Mouse (Mus musculus) embryonic stem cell, embryonic (primary cell): Measurements from ENCODE around the gene Cbfa2t3.

Experiments
- CTCF ChIA-PET, 4 experiments: fragments of 300-600 bp in 2 of 4; fragments of 350-600 bp in 2 of 4; sonication (Branson Sonifier 250); formaldehyde crosslinking; loops; one replicate each; lab custom pipeline; 2022; ENCODE audit warnings: inconsistent platforms in 2 of 4; lab: Charles Lee
- POLR2A ChIA-PET, 4 experiments: fragments of 300-600 bp in 2 of 4; fragments of 350-600 bp in 2 of 4; sonication (Branson Sonifier 250); formaldehyde crosslinking; loops; one replicate each; lab custom pipeline; 2022; ENCODE audit warnings: antibody characterized with exemption in 4 of 4, inconsistent platforms in 1 of 4; lab: Charles Lee

The Cbfa2t3 gene

DNA sequence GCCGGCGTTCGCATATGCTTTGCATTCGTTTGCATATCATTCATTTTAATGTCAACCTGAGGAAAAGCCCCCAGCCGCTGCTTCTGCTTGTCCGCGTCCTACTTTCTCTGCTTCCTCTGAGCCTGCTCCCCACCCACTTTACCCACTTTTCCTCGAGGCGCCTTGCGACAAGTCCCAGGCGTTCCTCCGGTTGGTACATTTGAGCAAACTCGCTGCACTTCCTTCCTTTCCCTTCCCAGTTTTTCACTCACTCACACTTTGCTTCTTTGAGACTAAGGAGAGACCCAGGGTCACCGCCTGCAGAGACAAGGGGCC is 20.1 kb downstream of the Cbfa2t3 start:
- ChIA-PET CTCF (interaction anchor here (0.6 to 2.0 kb wide), 10 partner anchors 8 to 380 kb away, joined by 3 to 7 read pairs (median 4); partner anchors contain the start of genes Cdt1 (in 1 of the 4) and Mvd (in 1 of the 4)), POLR2A (interaction anchor here in 1 of 4 experiments (1.5 to 2.5 kb wide), 2 partner anchors 20 to 68 kb away, joined by 4 to 8 read pairs; partner anchors contain the start of genes Cbfa2t3, Galns and Trappc2l)

DNA sequence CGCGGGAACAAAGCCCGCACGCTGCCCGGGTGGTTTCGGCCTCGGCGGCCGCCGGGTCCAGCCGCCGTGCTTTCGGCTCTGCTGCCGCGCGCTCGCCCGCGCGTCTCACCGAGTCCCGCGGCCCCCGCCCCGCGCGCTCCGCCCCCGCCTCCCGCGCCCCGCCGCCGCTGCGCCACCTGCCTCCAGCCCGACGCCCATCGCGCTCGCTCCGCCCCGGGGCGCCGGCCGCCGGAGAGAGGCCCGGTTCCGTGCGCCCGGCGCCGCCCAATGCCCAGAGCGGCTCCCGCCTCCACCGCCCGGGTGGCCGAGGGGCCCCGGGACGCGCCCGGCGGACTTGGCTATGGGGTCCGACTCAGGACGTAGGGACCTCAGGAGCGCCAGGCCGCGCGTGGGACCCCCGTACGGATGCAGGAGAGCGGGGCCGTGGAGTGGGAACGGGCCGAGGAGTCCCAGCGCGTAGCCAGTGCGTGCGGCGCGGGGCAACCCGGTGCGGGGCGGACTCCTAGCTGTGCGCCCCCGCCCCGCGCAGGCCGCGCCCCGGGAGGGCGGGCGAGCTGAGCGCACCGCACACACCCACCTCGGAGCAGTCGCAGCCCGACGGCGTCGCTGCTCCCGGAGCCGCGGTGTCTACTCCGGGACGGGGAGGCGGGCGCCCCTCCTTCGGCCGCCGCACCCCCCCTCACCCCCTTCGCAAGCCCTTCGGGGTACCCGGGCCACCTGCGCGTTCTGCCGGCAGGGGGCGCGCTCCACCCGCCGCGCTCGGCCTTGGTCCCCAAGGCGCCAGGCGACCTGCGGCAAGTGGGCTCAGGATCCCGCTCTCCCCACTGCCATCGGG is 20.6 kb downstream of the Cbfa2t3 start:
- ChIA-PET POLR2A (interaction anchor here in 2 of 4 experiments (1.5 kb wide), 2 partner anchors 67 kb away, joined by 4 to 7 read pairs; partner anchors contain the start of genes Galns (in 2 of the 2) and Trappc2l (in 2 of the 2)), CTCF (interaction anchor here (0.6 to 1.5 kb wide), 17 partner anchors 9 to 381 kb away, joined by 3 to 6 read pairs (median 3); partner anchors contain the start of genes Cbfa2t3 (in 1 of the 4), Cdt1 (in 1 of the 4) and Mvd (in 1 of the 4))

DNA sequence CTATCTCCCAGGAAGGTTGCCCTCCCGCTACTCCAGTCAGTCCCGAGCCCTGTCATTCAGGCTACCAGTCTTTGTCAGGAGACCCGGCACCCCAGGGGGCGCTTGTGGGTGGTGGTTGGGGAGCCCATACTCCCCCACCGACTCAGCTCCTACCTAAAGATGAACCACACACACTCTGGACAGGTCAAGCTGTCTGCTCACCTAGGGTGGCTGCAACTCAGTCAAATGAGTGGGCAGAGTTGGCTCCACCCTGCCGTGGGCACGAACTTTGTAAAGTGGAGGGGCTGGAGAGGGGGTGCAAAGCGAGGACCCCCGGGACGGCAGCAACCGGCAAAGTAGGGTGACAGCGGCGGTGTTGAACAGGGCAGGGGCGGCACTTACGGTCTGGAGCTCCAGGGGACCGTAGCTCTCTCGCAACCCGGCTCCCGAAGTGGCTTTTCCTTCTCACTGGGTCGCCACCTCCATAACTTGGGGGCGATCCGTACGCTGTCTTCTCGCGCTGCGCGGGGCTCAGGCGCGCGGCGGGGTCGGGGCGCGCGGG is 21.4 kb downstream of the Cbfa2t3 start:
- CTCF ChIA-PET = interaction anchor here (0.6 to 1.5 kb wide), 11 partner anchors 17 to 365 kb away, joined by 3 to 6 read pairs (median 4); partner anchors contain the start of gene Cbfa2t3 (in 1 of the 4)
- POLR2A ChIA-PET = interaction anchor here in 3 of 4 experiments (0.6 to 1.5 kb wide), 6 partner anchors 20 to 445 kb away, joined by 3 to 7 read pairs (median 4); partner anchors contain the start of genes Galns (in 2 of the 3), Trappc2l (in 2 of the 3) and Cdt1 (in 1 of the 3)

DNA sequence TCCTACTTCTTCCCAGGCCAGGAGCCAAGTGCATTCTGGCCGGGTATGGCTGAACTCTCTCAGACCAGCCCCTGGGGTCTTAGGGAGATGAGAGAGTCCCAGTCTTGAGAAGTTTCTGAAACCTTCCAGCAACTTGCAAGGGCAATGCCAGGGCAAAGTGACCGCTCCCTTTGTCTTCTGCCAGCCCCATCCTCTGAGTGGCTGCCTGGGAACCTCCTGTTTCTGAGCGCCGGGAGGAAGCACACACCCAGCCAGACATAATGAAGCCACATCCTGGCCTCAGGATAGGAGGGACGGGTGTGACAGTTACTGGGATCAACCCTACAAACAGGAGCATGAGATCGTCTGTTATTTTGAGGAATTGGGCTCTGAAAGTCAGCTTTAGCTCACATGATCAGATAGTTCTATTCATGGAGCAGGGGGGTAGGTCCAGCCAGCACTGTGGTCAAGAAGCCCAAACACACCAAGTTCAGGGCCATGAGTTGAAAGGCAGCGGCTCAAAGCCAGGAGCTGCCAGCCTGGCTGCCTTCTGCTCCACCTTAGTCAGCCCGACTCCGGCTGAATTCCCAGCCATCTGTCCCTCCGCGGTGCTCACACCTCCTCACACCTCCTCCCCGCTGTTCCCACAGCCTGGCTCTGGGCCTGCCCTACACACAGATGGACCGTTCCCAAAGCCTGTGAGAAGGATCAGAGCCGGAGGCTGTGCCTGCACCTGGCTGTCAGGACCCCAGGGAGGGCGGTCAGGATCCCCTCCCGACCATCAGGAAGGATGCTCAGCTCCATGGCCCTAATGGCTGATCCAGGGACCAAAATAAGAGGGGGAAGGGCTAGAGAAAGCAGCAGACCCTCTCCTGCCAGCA is 22.1 kb downstream of the Cbfa2t3 start:
- ChIA-PET CTCF (interaction anchor here in 3 of 4 experiments (0.6 to 1.5 kb wide), 6 partner anchors 17 to 1195 kb away, joined by 3 to 4 read pairs (median 3); partner anchors contain the start of gene Cbfa2t3 (in 1 of the 3)), POLR2A (interaction anchor here in 3 of 4 experiments (0.6 to 1.7 kb wide), 7 partner anchors 19 to 458 kb away, joined by 3 to 7 read pairs (median 4); partner anchors contain the start of genes Cdt1 (in 1 of the 3), Galns (in 1 of the 3) and Trappc2l (in 1 of the 3))

DNA sequence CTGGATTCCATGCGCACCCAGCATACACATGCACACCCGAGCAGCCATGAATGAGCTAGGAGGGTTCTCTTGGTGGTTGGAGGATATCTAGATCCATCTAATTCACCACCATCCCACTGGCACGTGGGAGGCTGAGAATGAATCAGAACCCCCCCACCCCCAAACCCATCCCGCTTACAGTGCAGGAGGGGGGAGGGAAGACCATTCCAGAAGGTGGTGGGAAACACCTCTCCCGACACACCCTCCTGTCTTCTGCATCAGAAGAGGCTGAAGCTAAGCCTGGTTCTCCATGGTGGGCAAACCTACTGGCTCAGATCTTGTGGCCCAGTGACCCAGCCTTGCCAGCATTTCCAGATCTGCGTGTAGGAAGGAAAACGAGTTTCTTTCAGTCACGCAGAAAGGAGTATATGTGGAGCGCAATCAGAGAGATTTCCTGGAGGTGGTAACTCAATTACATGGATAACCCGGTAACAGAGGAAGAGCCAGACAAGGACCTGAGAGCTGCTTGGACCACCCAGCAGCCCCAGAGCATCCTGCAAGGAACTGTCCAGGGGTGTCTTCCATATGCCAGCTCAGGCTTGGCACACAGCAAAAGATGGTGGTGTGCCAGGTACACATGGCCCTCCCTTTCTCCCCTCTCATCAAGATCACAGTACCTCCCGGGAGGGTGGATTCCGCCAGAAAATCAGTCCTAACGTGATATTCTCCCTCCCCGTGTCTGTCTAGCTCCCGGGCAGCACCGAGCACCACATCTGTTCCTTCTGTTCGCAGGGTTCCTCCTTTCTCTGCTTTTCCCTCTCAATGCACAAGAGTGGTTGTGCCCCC is 23.1 kb downstream of the Cbfa2t3 start:
- POLR2A ChIA-PET = interaction anchor here in 1 of 4 experiments (0.6 to 1.7 kb wide), 3 partner anchors 128 to 645 kb away, joined by 3 to 7 read pairs (median 4); no protein-coding TSS in a partner anchor
- CTCF ChIA-PET = interaction anchor here in 3 of 4 experiments (0.6 to 2.5 kb wide), 5 partner anchors 16 to 1196 kb away, joined by 3 to 12 read pairs (median 3); no protein-coding TSS in a partner anchor

DNA sequence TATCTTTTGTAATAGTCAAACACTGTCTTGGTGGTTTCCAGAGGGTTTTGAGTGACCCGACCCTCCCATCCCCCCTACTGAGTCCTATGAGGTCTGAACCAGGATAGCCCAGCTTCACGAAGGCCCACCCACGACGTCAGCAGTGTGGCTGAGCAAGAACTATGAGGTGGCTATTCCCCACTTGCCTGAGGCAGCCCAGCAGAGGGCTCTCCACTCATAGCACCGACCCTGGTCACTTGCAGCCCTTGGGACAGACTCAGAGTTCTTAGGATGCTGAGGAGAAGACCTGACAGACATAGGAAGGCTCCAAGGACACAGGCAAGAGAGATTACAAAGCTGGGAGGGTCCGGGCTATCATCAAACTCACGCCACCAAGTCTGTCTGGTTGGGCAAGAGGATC is 23.9 kb downstream of the Cbfa2t3 start:
- POLR2A ChIA-PET = interaction anchor here in 1 of 4 experiments (1.7 kb wide), 1 partner anchor 127 kb away, joined by 4 read pairs; no protein-coding TSS in a partner anchor

DNA sequence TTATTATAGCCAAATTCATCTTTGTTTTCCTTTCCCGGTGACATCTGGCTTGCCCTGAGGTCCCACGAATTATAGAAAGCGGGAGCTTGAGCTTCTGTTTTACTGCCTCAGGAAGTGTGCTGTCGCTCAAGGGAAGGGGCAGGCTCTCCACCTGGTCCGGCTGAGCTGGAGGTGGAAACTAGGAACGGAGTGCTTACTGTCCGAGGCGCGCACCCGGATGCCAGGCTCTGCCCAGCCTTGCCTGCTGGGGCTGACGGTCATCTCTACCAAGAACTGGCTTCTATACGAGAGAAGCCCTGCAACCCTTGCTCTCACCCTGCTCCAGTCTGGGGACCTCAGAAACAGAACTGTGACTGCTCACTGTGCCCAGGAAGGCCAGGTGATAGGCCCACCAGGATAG is 24.9 kb downstream of the Cbfa2t3 start:
- ChIA-PET POLR2A (interaction anchor here in 1 of 4 experiments (1.1 kb wide), 1 partner anchor 33 kb away, joined by 5 read pairs; no protein-coding TSS in a partner anchor), CTCF (interaction anchor here in 1 of 4 experiments (0.6 to 2.5 kb wide), 2 partner anchors 14 to 44 kb away, joined by 3 to 6 read pairs; no protein-coding TSS in a partner anchor)

More for the DNA sequence above, 23.9 kb downstream of the Cbfa2t3 start:
- CTCF ChIA-PET = interaction anchor here in 3 of 4 experiments (0.6 to 2.5 kb wide), 4 partner anchors 15 to 177 kb away, joined by 3 to 12 read pairs (median 4); no protein-coding TSS in a partner anchor

DNA sequence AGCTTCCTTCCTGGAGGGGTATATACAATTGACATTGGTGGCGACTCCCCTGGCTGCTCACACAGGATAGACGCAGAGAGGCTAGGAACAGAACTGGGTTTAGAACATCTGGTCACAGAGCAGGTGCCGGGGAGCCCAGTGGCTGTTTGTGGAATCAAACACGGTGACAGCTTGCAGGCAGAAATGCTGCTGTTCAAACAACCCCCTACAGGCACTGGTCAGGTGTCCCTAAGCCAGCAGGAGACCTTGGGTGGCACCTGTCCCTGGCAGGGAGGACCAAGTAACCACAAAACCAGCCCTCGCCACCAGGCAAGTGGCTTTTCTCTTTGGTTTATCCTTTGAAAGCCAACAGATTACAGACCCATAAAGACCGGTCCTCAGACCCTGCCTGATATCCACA is 27.0 kb downstream of the Cbfa2t3 start:
- CTCF ChIA-PET = interaction anchor here in 3 of 4 experiments (0.6 to 2.0 kb wide), 4 partner anchors 12 to 385 kb away, joined by 3 to 6 read pairs (median 4); no protein-coding TSS in a partner anchor
- POLR2A ChIA-PET = interaction anchor here in 2 of 4 experiments (0.7 to 1.3 kb wide), 2 partner anchors 60 to 67 kb away, joined by 3 read pairs; partner anchors contain the start of genes Galns (in 1 of the 2) and Trappc2l (in 1 of the 2)

DNA sequence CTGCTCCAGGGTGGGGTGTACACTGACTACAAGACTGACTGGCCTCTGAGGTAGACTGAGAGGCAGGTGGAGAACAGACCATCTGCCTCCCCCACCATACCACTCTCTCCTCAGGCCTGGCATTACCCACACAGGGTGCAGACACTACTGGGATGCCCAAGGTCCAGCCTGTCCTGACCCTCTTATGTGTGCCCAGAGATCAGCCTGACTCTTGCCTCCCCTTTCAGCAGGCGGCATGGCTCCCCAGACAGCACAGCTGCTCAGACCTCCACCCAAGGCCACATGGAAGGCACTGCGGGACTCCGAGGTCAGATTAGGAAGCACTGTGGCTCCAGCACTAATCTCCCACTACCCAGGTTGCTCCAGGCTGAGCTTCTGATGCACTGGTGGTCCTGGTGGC is 28.2 kb downstream of the Cbfa2t3 start:
- POLR2A ChIA-PET = interaction anchor here in 1 of 4 experiments (1.3 kb wide), 1 partner anchor 59 kb away, joined by 3 read pairs; the partner anchor contains the start of genes Galns and Trappc2l

DNA sequence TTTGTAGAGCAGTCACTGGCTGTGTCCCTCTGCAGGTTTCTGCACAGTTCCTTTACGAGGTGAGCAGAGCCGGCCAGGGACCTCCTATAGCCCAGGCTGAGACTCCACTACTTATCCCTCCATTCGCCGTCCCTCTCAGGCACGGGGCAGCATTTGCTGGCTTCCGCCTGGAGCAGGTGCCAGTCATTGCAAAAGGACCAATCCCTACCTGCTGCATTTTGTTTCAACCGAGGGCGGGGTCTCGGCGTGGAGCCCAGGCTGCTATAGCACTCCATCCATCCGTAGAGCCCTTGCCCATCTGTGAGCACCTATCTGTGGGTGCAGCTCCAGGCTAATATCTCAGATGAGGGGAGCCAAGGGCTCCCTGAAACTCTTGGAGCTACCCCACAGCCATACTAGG is 28.9 kb downstream of the Cbfa2t3 start:
- ChIA-PET POLR2A (no interaction called here), CTCF (interaction anchor here in 2 of 4 experiments (1.2 to 1.3 kb wide), 3 partner anchors 9 to 52 kb away, joined by 3 read pairs; no protein-coding TSS in a partner anchor)

More for the DNA sequence above, 28.2 kb downstream of the Cbfa2t3 start:
- CTCF ChIA-PET = interaction anchor here in 3 of 4 experiments (0.6 to 2.0 kb wide), 6 partner anchors 9 to 165 kb away, joined by 3 to 6 read pairs (median 3); no protein-coding TSS in a partner anchor

DNA sequence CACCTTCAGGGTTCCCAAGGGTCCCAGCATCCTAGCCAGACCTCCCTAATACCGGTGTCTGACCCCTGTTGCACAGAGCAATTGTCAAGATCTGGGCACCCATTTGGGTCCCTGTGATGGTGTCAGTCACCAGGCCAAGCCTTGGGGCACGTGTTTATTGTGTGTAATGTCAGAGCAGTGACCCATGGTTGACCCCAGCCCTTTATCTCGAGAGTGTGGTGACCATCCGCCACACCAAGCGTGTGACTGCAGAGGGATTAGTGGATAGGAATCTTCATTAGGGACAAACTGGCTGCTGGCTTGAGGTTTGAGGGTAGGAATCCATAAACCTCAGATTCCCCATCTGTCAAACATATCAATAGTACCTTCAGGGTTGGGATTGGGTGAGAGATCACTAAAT is 29.5 kb downstream of the Cbfa2t3 start:
- CTCF ChIA-PET = no interaction called here
- POLR2A ChIA-PET = no interaction called here

DNA sequence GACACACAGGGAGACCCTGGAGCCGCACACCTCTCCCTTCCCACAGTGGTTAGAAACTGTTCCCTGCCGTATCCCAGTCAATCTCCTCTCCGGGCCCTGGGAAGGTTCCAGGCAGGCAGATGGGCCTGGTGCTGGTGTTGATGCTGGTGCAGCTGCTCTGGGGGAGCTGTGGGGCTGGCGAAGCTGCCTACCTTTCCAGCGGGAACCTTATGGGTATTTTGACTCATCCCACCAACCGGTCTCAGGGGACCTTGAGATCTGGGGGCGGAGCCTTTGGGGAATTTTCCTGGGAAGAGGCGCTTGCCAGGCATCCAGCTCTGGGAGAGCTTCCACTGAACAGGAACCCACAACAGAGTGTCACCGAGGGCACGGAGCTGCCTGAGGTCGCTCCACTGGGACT is 31.1 kb downstream of the Cbfa2t3 start:
- POLR2A ChIA-PET = interaction anchor here in 2 of 4 experiments (0.6 to 1.4 kb wide), 3 partner anchors 12 to 318 kb away, joined by 3 to 4 read pairs (median 3); no protein-coding TSS in a partner anchor
- CTCF ChIA-PET = interaction anchor here in 2 of 4 experiments (0.7 to 1.7 kb wide), 4 partner anchors 8 to 208 kb away, joined by 3 to 7 read pairs (median 6); no protein-coding TSS in a partner anchor

DNA sequence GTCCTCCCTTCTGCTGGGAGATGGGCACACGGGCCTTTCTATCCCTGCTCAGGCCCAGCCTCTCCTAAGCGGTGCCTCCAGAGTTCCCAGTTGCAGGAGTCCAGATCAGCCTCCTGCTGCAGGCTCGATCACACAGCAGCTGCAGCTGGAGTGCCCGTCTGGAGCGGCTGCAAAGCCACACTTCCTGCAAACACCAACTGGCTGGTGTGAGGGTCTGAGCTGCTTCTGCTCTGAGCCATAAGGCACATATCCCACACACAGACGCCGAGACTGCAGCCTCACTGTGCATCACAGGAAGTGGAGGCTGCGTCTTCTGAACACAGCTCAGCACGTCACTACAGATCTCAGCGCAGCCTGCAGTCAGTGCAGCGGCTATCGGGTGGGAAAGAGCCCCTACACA is 32.1 kb downstream of the Cbfa2t3 start:
- CTCF ChIA-PET = interaction anchor here in 1 of 4 experiments (1.5 kb wide), 1 partner anchor 25 kb away, joined by 5 read pairs; no protein-coding TSS in a partner anchor
- POLR2A ChIA-PET = interaction anchor here in 1 of 4 experiments (1.3 to 1.4 kb wide), 2 partner anchors 13 to 92 kb away, joined by 3 read pairs; no protein-coding TSS in a partner anchor

DNA sequence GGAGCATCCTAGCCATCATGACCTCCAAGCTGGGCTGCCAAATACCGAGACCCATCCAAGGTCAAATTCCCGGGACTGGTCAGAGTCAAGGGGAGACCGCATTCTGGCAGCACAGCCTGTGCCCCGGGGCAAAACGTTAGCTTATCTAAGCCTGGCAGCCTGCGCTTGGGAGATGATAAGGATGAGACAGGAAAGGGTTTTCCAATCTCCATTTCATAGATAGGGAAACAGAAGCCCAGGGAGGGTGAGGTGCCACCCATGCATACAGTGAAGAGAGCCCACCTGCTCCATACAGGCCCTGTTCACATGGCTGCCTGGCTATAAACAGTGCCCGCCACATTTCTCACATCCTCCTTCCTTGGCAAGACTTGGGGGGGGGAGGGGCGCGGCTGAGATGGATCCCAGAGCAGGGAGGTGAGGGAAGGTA is 32.6 kb downstream of the Cbfa2t3 start:
- POLR2A ChIA-PET = interaction anchor here in 1 of 4 experiments (0.7 to 1.3 kb wide), 2 partner anchors 14 to 24 kb away, joined by 3 to 5 read pairs; no protein-coding TSS in a partner anchor
- CTCF ChIA-PET = interaction anchor here in 1 of 4 experiments (0.6 kb wide), 1 partner anchor 31 kb away, joined by 3 read pairs; no protein-coding TSS in a partner anchor

DNA sequence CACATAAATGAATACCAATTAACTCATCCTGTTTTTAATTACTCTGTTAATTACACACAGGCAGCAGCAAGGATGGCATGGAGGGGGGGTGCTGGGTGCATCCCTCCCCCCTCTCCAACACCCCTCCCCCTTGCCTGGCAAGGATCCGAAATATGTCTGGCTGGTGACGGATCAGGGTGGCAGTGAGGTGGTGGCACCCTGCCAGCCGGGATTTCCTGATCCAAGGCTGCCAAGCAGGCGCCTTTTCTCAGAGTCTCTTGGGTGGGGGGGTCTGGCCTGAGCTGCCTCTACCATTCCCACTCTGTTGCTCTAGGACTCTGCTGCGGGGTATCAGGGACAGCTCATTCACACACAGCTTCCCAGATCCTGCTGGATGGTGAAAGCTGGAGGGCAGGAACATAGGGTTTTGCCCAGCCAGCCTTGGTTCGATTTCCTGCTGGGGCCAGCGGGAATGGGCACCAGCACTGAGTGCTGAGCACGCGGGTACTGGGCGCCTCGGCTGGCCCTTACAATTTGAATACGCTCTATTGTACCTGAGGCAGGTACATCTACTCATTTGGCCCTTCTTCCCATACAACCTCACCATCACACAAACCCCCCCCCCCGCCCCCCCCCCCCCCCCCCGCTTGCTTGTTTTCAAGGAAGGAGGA is 33.1 kb downstream of the Cbfa2t3 start:
- CTCF ChIA-PET = interaction anchor here in 1 of 4 experiments (0.6 kb wide), 1 partner anchor 32 kb away, joined by 3 read pairs; no protein-coding TSS in a partner anchor
- POLR2A ChIA-PET = interaction anchor here in 1 of 4 experiments (0.7 kb wide), 1 partner anchor 23 kb away, joined by 5 read pairs; no protein-coding TSS in a partner anchor
